ENCODE assay signal across 21 mouse cellular contexts in the genomic region with DNA sequence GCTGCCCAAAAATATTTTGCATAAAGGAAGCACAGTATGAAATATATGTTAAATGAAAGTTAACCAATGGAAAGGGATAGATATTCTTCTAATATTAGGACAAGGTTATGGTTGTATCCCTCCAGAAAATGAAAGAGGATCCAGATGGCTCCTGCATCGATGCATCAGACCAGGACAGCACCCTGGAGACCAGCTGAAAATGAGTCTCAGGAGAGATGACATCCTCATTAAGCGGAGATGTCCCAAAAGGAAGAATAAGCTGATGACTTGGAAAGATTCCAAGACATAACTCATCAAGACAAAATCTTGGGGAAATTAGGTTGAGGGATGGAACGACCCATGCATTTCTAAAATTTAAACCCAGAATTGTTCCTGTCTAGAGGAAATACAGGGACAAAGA. TPM values are rescaled to one million over a fixed set of nuclear protein-coding genes. Genes with fewer than 3 reads are reported as not detected.
DNase-seq lines count a peak whose midpoint lies in the region; ATAC-seq and TF ChIP-seq lines count a peak whose summit lies in the region.
"Had no signal": no experiment of that assay in that cellular context is flagged by ENCODE, and none has a peak within 500 bp of the region (broad histone marks: within the 10 kb centered on the region; RNA-seq: fewer than 3 reads in every experiment).

No protein-coding gene starts in this region.

- no peaks in the 10 kb centered on the region for H3K36me3 ChIP-seq in embryonic facial prominence, embryonic 14.5 days (ENCODE audit: control insufficient read depth, insufficient read depth, low read length)
- H3K36me3 ChIP-seq in embryonic facial prominence, embryonic 10.5 days (replicated peaks) = no peaks in the 10 kb centered on the region
- H3K36me3 ChIP-seq in midbrain, postnatal 0 days (ENCODE audit: insufficient read depth, low read length) = no peaks in the 10 kb centered on the region
- H3K36me3 ChIP-seq in midbrain, embryonic 10.5 days = no peaks in the 10 kb centered on the region
- no peaks in the 10 kb centered on the region for H3K36me3 ChIP-seq in neural tube, embryonic 14.5 days (ENCODE audit: control insufficient read depth, insufficient read depth, low read length)
- H3K36me3 ChIP-seq: embryonic facial prominence, embryonic 13.5 days; forebrain, embryonic 15.5 days had no signal

- H3K4me2 ChIP-seq in embryonic facial prominence, embryonic 14.5 days (ENCODE audit: low read depth, low read length) = no peak overlapping the region
- H3K4me2 ChIP-seq in midbrain, postnatal 0 days (ENCODE audit: low read depth, low read length, poor library complexity, severe bottlenecking) = no peak overlapping the region
- H3K4me2 ChIP-seq in neural tube, embryonic 14.5 days (ENCODE audit: low read depth, low read length) = no peak overlapping the region
- H3K4me2 ChIP-seq: embryonic facial prominence, embryonic 13.5 days; forebrain, embryonic 13.5 days; forebrain, embryonic 15.5 days had no signal

- no peaks in the 10 kb centered on the region for H3K27me3 ChIP-seq in embryonic facial prominence, embryonic 14.5 days (replicated peaks; ENCODE audit: control insufficient read depth, insufficient read depth, low read length)
- no peaks in the 10 kb centered on the region for H3K27me3 ChIP-seq in embryonic facial prominence, embryonic 10.5 days (replicated peaks; ENCODE audit: low read depth, poor library complexity, severe bottlenecking)
- no peaks in the 10 kb centered on the region for H3K27me3 ChIP-seq in midbrain, postnatal 0 days (ENCODE audit: insufficient read depth, low read length)
- H3K27me3 ChIP-seq in midbrain, embryonic 10.5 days (ENCODE audit: low read depth, poor library complexity, severe bottlenecking) = no peaks in the 10 kb centered on the region
- H3K27me3 ChIP-seq in neural tube, embryonic 14.5 days (ENCODE audit: control insufficient read depth, insufficient read depth, low read length) = no peaks in the 10 kb centered on the region
- H3K27me3 ChIP-seq: CH12.LX; embryonic facial prominence, embryonic 13.5 days; forebrain, embryonic 13.5 days; forebrain, embryonic 15.5 days had no signal

- DNase-seq in embryonic facial prominence, embryonic 14.5 days (ENCODE audit: low spot score) = peak; percentile 10
- no peak for DNase-seq in embryonic facial prominence, embryonic 10.5 days (ENCODE audit: low spot score)
- peak; percentile 6 for DNase-seq in midbrain, postnatal 0 days (ENCODE audit: low spot score)
- DNase-seq in midbrain, embryonic 10.5 days (ENCODE audit: low spot score) = no peak
- no peak for DNase-seq in neural tube, embryonic 10.5 days (ENCODE audit: extremely low spot score, low spot score)
- DNase-seq: adrenal gland, adult 2 months; adrenal gland, postnatal 10 days; adrenal gland, postnatal 25 days; cerebellum, adult 11 months; cerebellum, adult 18-20 months; cerebellum, adult 8-10 months; cerebellum, adult 9-11 months; cerebellum, postnatal 14 days; cerebellum, postnatal 36 days; forebrain, postnatal 0 days had no signal

- TF ChIP-seq CTCF in midbrain, postnatal 0 days (IDR thresholded peaks at IDR 0.05) = no peak

- 64% methylated on average over 3 of the region's 3 CpGs for WGBS in embryonic facial prominence, embryonic 14.5 days
- 89% methylated on average over 3 of the region's 3 CpGs for WGBS in embryonic facial prominence, embryonic 10.5 days
- 60% methylated on average over 3 of the region's 3 CpGs for WGBS in midbrain, postnatal 0 days
- 92% methylated on average over 3 of the region's 3 CpGs for WGBS in midbrain, embryonic 10.5 days
- 39% methylated on average over 3 of the region's 3 CpGs for WGBS in neural tube, embryonic 14.5 days

- H3K9me3 ChIP-seq in embryonic facial prominence, embryonic 14.5 days (ENCODE audit: control insufficient read depth, low read length) = no peaks in the 10 kb centered on the region
- no peaks in the 10 kb centered on the region for H3K9me3 ChIP-seq in embryonic facial prominence, embryonic 10.5 days
- no peaks in the 10 kb centered on the region for H3K9me3 ChIP-seq in midbrain, postnatal 0 days (ENCODE audit: low read length)
- no peaks in the 10 kb centered on the region for H3K9me3 ChIP-seq in midbrain, embryonic 10.5 days (replicated peaks)
- no peaks in the 10 kb centered on the region for H3K9me3 ChIP-seq in neural tube, embryonic 14.5 days (ENCODE audit: control insufficient read depth, low read length)
- H3K9me3 ChIP-seq: embryonic facial prominence, embryonic 13.5 days; forebrain, embryonic 13.5 days; forebrain, embryonic 15.5 days; G1E had no signal

- ATAC-seq in embryonic facial prominence, embryonic 14.5 days (ENCODE audit: low read depth) = peak; percentile 68; the same call in 1 of the 2 replicates
- ATAC-seq in midbrain, postnatal 0 days (ENCODE audit: low FRiP score) = no peak
- ATAC-seq in neural tube, embryonic 14.5 days (ENCODE audit: low read depth) = peak; percentile 51; the same call in 1 of the 2 replicates
- ATAC-seq: forebrain, embryonic 13.5 days; forebrain, embryonic 15.5 days; forebrain, postnatal 0 days had no signal

- H3K27ac ChIP-seq in embryonic facial prominence, embryonic 14.5 days (replicated peaks; ENCODE audit: low read depth, low read length) = no peak overlapping the region
- no peak overlapping the region for H3K27ac ChIP-seq in embryonic facial prominence, embryonic 10.5 days (replicated peaks)
- H3K27ac ChIP-seq in midbrain, postnatal 0 days (ENCODE audit: low read depth, low read length) = no peak overlapping the region
- H3K27ac ChIP-seq in midbrain, embryonic 10.5 days (replicated peaks) = no peak overlapping the region
- H3K27ac ChIP-seq in neural tube, embryonic 14.5 days (ENCODE audit: low read depth, low read length) = no peak overlapping the region
- H3K27ac ChIP-seq: embryonic facial prominence, embryonic 13.5 days; forebrain, embryonic 13.5 days; forebrain, embryonic 15.5 days had no signal

- H3K9ac ChIP-seq in embryonic facial prominence, embryonic 14.5 days (ENCODE audit: low read depth, low read length) = no peak overlapping the region
- no peak overlapping the region for H3K9ac ChIP-seq in midbrain, postnatal 0 days (replicated peaks; ENCODE audit: low read length, poor library complexity, severe bottlenecking)
- no peak overlapping the region for H3K9ac ChIP-seq in neural tube, embryonic 14.5 days (replicated peaks; ENCODE audit: low read depth, low read length)
- H3K9ac ChIP-seq: embryonic facial prominence, embryonic 13.5 days; forebrain, embryonic 13.5 days; forebrain, embryonic 15.5 days; forebrain, postnatal 0 days had no signal

- no peaks in the 10 kb centered on the region for H3K4me1 ChIP-seq in embryonic facial prominence, embryonic 14.5 days (ENCODE audit: control insufficient read depth, insufficient read depth, low read length)
- no peaks in the 10 kb centered on the region for H3K4me1 ChIP-seq in embryonic facial prominence, embryonic 10.5 days
- no peaks in the 10 kb centered on the region for H3K4me1 ChIP-seq in midbrain, postnatal 0 days (ENCODE audit: insufficient read depth, low read length)
- no peaks in the 10 kb centered on the region for H3K4me1 ChIP-seq in midbrain, embryonic 10.5 days
- no peaks in the 10 kb centered on the region for H3K4me1 ChIP-seq in neural tube, embryonic 14.5 days (ENCODE audit: control insufficient read depth, insufficient read depth, low read length)
- H3K4me1 ChIP-seq: embryonic facial prominence, embryonic 13.5 days; forebrain, embryonic 13.5 days; forebrain, embryonic 15.5 days had no signal

- no peak overlapping the region for H3K4me3 ChIP-seq in embryonic facial prominence, embryonic 14.5 days (ENCODE audit: low read depth, low read length)
- no peak overlapping the region for H3K4me3 ChIP-seq in embryonic facial prominence, embryonic 10.5 days
- no peak overlapping the region for H3K4me3 ChIP-seq in midbrain, postnatal 0 days (ENCODE audit: low read depth, low read length)
- H3K4me3 ChIP-seq in midbrain, embryonic 10.5 days = no peak overlapping the region
- H3K4me3 ChIP-seq in neural tube, embryonic 14.5 days (ENCODE audit: low read depth, low read length) = no peak overlapping the region
- H3K4me3 ChIP-seq: embryonic facial prominence, embryonic 13.5 days; forebrain, embryonic 13.5 days; forebrain, embryonic 15.5 days had no signal

RNA-seq across cellular contexts. Expression of gene Tmem167, which starts 36.5 kb away (rescaled TPM):
- polyA plus RNA-seq in embryonic facial prominence, embryonic 14.5 days (2014; fragmentation: Nextera tagmentation; extraction: Ambion mirVana) = 88.8 and 90.8 TPM in 2 replicates
- polyA plus RNA-seq in embryonic facial prominence, embryonic 10.5 days (2016; fragmentation: Nextera tagmentation; extraction: Ambion mirVana) = 71.3 and 72.8 TPM in 2 replicates
- 26.9 and 32.6 TPM in 2 replicates for total RNA-seq in midbrain, postnatal 0 days (2014; rRNA removed)
- polyA plus RNA-seq in midbrain, postnatal 0 days (2015; fragmentation: Nextera tagmentation; extraction: Ambion mirVana) = 31.2 and 35.3 TPM in 2 replicates
- 60.7 and 61.3 TPM in 2 replicates for polyA plus RNA-seq in midbrain, embryonic 10.5 days (2016; fragmentation: Nextera tagmentation; extraction: Ambion mirVana)
- 53.2 and 54.9 TPM in 2 replicates for polyA plus RNA-seq in neural tube, embryonic 14.5 days (2014; fragmentation: Nextera tagmentation; extraction: Ambion mirVana)

RNA-seq across cellular contexts. Expression of gene Xrcc4, which starts 37.0 kb away (rescaled TPM):
- 10.6 and 11.8 TPM in 2 replicates for polyA plus RNA-seq in embryonic facial prominence, embryonic 14.5 days (2014; fragmentation: Nextera tagmentation; extraction: Ambion mirVana)
- 6.9 and 8.5 TPM in 2 replicates for polyA plus RNA-seq in embryonic facial prominence, embryonic 10.5 days (2016; fragmentation: Nextera tagmentation; extraction: Ambion mirVana)
- total RNA-seq in midbrain, postnatal 0 days (2014; rRNA removed) = 14.7 and 16.6 TPM in 2 replicates
- polyA plus RNA-seq in midbrain, postnatal 0 days (2015; fragmentation: Nextera tagmentation; extraction: Ambion mirVana) = 16.5 and 19.1 TPM in 2 replicates
- 9.3 and 9.7 TPM in 2 replicates for polyA plus RNA-seq in midbrain, embryonic 10.5 days (2016; fragmentation: Nextera tagmentation; extraction: Ambion mirVana)
- polyA plus RNA-seq in neural tube, embryonic 14.5 days (2014; fragmentation: Nextera tagmentation; extraction: Ambion mirVana) = 14.5 and 17.5 TPM in 2 replicates

Comparison
In these comparisons a context has a peak if more than half of its experiments do, and no peak if none do; other contexts are left out.
1. DNase-seq: peak in embryonic facial prominence, embryonic 14.5 days (single experiment) and midbrain, postnatal 0 days (single experiment); none in embryonic facial prominence, embryonic 10.5 days (single experiment), midbrain, embryonic 10.5 days (single experiment) and neural tube, embryonic 10.5 days (single experiment).